Mouse (Mus musculus) small intestine, adult 2 months (tissue): ENCODE data around the gene Med13. TPM values are rescaled to one million over a fixed set of nuclear protein-coding genes. Genes with fewer than 3 reads are reported as not detected.
A peak's percentile ranks its signal among the peaks of the same experiment; 100 is the strongest.
"Not testable (repeated sequence)": the region's sequence is repeated elsewhere in the genome, so short reads cannot be mapped to it uniquely, and the experiment has no call there.

Experiments used
- H3K27ac ChIP-seq: fragments of 200-500 bp; 2 replicates; pipeline ENCODE4 v1.5.1; 2012; ENCODE audit warnings: low read depth, low read length, control low read depth, inconsistent platforms; ENCODE audit not compliant: insufficient read depth
- H3K27me3 ChIP-seq: fragments of 200-500 bp; 2 replicates; pipeline ENCODE4 v1.6.1; 2012; ENCODE audit warnings: mild to moderate bottlenecking, moderate library complexity, low read length, inconsistent platforms; ENCODE audit not compliant: control insufficient read depth, insufficient read depth
- H3K36me3 ChIP-seq: fragments of 200-500 bp; 2 replicates; pipeline ENCODE4 v1.6.1; 2012; ENCODE audit warnings: mild to moderate bottlenecking, low read length, control low read depth, inconsistent platforms; ENCODE audit not compliant: control insufficient read depth, insufficient read depth
- H3K4me1 ChIP-seq: fragments of 200-500 bp; 2 replicates; pipeline ENCODE4 v1.6.1; 2012; ENCODE audit warnings: low read length, inconsistent platforms, mixed read lengths; ENCODE audit not compliant: control insufficient read depth, insufficient read depth, insufficient read length
- H3K4me3 ChIP-seq: fragments of 200-500 bp; 2 replicates; pipeline ENCODE4 v1.5.1; 2012; ENCODE audit warnings: low read depth, mild to moderate bottlenecking, control low read depth, inconsistent platforms, low read length, moderate library complexity
- CTCF ChIP-seq: fragments of 200-500 bp; IDR thresholded peaks from 2 replicates; pipeline ENCODE4 v1.5.1; 2012; ENCODE audit warnings: low read depth, mild to moderate bottlenecking, control low read depth, inconsistent platforms, low read length, moderate library complexity, mixed read lengths; ENCODE audit not compliant: insufficient replicate concordance, insufficient read length; ENCODE audit errors: extremely low read depth
- POLR2A ChIP-seq: fragments of 200-500 bp; IDR thresholded peaks from 2 replicates; pipeline ENCODE4 v1.6.1; 2012; ENCODE audit warnings: low read depth, mild to moderate bottlenecking, control low read depth, inconsistent platforms, low read length, moderate library complexity
- WGBS: fragments of 180-500 bp; shearing (Covaris S2); methylation state at CpG from one replicate; pipeline ENCODE4 v1.1.7; 2018; 5-methylcytosine and 5-hydroxymethylcytosine counted together
- polyA plus RNA-seq: library from polyadenylated mRNA; depleted of rRNA; stranded (reverse); fragments of >200 nt; gene quantifications from 2 replicates; pipeline ENCODE4 v1.2.3, GENCODE M21; 2012

The Med13 gene
- polyA plus RNA-seq, 1 experiment: 21.8 TPM

GRCm38 (mm10) chr11:86350636-86351138 lies 6.7 kb downstream of the Med13 start:
- peaks cover 12% of the 10 kb centered on the region; the same call in 1 of the 2 replicates for H3K4me1 ChIP-seq
- H3K27ac ChIP-seq: no peak overlapping the region
- no peak for TF ChIP-seq POLR2A
- no peak for TF ChIP-seq CTCF
- no peaks in the 10 kb centered on the region for H3K27me3 ChIP-seq
- 84% methylated on average over 1 of the region's 1 CpGs for whole genome bisulfite sequencing
- peaks cover 20% of the 10 kb centered on the region for H3K36me3 ChIP-seq
- H3K4me3 ChIP-seq: no peak overlapping the region

- no peaks in the 10 kb centered on the region for H3K27me3 ChIP-seq
- TF ChIP-seq POLR2A: no peak
- no peak for TF ChIP-seq CTCF
- 30% methylated on average over 2 of the region's 2 CpGs for WGBS
- H3K36me3 ChIP-seq: peaks cover 22% of the 10 kb centered on the region
- H3K4me1 ChIP-seq: peaks cover 8% of the 10 kb centered on the region; the same call in 1 of the 2 replicates
- no peak overlapping the region for H3K27ac ChIP-seq
- H3K4me3 ChIP-seq: no peak overlapping the region
These were observed 8.1 kb downstream of the Med13 start for GRCm38 (mm10) chr11:86349325-86349724.

GRCm38 (mm10) chr11:86348872-86349271 lies 8.5 kb downstream of the Med13 start:
- peaks cover 21% of the 10 kb centered on the region for H3K36me3 ChIP-seq
- no peak for TF ChIP-seq CTCF
- TF ChIP-seq POLR2A: no peak
- no peak overlapping the region for H3K27ac ChIP-seq
- H3K4me1 ChIP-seq: peaks cover 5% of the 10 kb centered on the region; the same call in 1 of the 2 replicates
- H3K27me3 ChIP-seq: no peaks in the 10 kb centered on the region
- no peak overlapping the region for H3K4me3 ChIP-seq

GRCm38 (mm10) chr11:86347387-86348122 lies 9.8 kb downstream of the Med13 start:
- H3K27ac ChIP-seq: peak overlapping the region; percentile 75
- no peak for TF ChIP-seq CTCF
- no peak for TF ChIP-seq POLR2A
- no peak overlapping the region for H3K4me3 ChIP-seq
- no peaks in the 10 kb centered on the region for H3K27me3 ChIP-seq
- H3K4me1 ChIP-seq: peaks cover 3% of the 10 kb centered on the region; the same call in 1 of the 2 replicates
- WGBS: 23% methylated on average over 5 of the region's 5 CpGs
- peaks cover 23% of the 10 kb centered on the region for H3K36me3 ChIP-seq

GRCm38 (mm10) chr11:86346525-86346924 lies 10.9 kb downstream of the Med13 start:
- H3K36me3 ChIP-seq: peaks cover 22% of the 10 kb centered on the region
- TF ChIP-seq CTCF: no peak
- TF ChIP-seq POLR2A: no peak
- WGBS: 26% methylated on average over 3 of the region's 3 CpGs
- no peaks in the 10 kb centered on the region for H3K27me3 ChIP-seq
- no peaks in the 10 kb centered on the region for H3K4me1 ChIP-seq
- no peak overlapping the region; the same call in 1 of the 2 replicates for H3K27ac ChIP-seq
- H3K4me3 ChIP-seq: no peak overlapping the region

- WGBS: 59% methylated on average over 1 of the region's 1 CpGs
- H3K4me3 ChIP-seq, H3K4me1 ChIP-seq, H3K27me3 ChIP-seq, H3K27ac ChIP-seq: not testable (repeated sequence)
- H3K36me3 ChIP-seq: peaks cover 22% of the 10 kb centered on the region
These were observed 12.5 kb downstream of the Med13 start for GRCm38 (mm10) chr11:86344940-86345339.

- WGBS: 42% methylated on average over 5 of the region's 5 CpGs
- Histone ChIP-seq H3K4me3 (no peak overlapping the region), H3K27me3 (no peaks in the 10 kb centered on the region), H3K4me1 (no peaks in the 10 kb centered on the region), H3K36me3 (peaks cover 30% of the 10 kb centered on the region), H3K27ac (0 out of 2 replicates have a peak overlapping the region, but pooled peaks have one; percentile 0)
- no peak for TF ChIP-seq POLR2A
- TF ChIP-seq CTCF: no peak
These were observed 33.2 kb downstream of the Med13 start for GRCm38 (mm10) chr11:86324251-86324650.

- WGBS: 74% methylated on average over 3 of the region's 3 CpGs
- H3K27me3 ChIP-seq, H3K27ac ChIP-seq, H3K4me3 ChIP-seq, H3K4me1 ChIP-seq: not testable (repeated sequence)
- peaks cover 19% of the 10 kb centered on the region for H3K36me3 ChIP-seq
These were observed 42.4 kb downstream of the Med13 start for GRCm38 (mm10) chr11:86314992-86315391.
